Mouse (Mus musculus) midbrain, embryonic 16.5 days (tissue): ENCODE results near the gene Thada. TPM values are rescaled to one million over a fixed set of nuclear protein-coding genes. Genes with fewer than 3 reads are reported as not detected.

Experiments
- ATAC-seq: fragments of 200-750 bp; cut with Nextera tagmentation; 2 replicates; pipeline ENCODE4 v1.8.0; 2017; ENCODE audit warnings: moderate TSS enrichment
- H3K27ac ChIP-seq: fragments of 300-500 bp; sonication (generic); 2 replicates; pipeline ENCODE4 v1.5.1; 2014; ENCODE audit warnings: mild to moderate bottlenecking, low read length, mixed read lengths
- H3K27me3 ChIP-seq: fragments of 300-500 bp; sonication (generic); 2 replicates; pipeline ENCODE4 v1.6.1; 2014; ENCODE audit warnings: low read depth, low read length, mixed read lengths; ENCODE audit not compliant: control insufficient read depth, insufficient read depth
- H3K36me3 ChIP-seq: fragments of 300-500 bp; sonication (generic); 2 replicates; pipeline ENCODE4 v1.6.1; 2014; ENCODE audit warnings: mild to moderate bottlenecking, low read length, moderate library complexity, mixed read lengths; ENCODE audit not compliant: control insufficient read depth, insufficient read depth
- H3K4me1 ChIP-seq: fragments of 300-500 bp; sonication (generic); 2 replicates; pipeline ENCODE4 v1.6.1; 2014; ENCODE audit warnings: mild to moderate bottlenecking, low read length, mixed read lengths; ENCODE audit not compliant: control insufficient read depth, insufficient read depth
- H3K4me2 ChIP-seq: fragments of 300-500 bp; sonication (generic); 2 replicates; pipeline ENCODE4 v1.6.1; 2014; ENCODE audit warnings: mild to moderate bottlenecking, low read length, mixed read lengths
- H3K4me3 ChIP-seq: fragments of 300-500 bp; sonication (generic); 2 replicates; pipeline ENCODE4 v1.5.1; 2014; ENCODE audit warnings: low read depth, mild to moderate bottlenecking, low read length, moderate library complexity, mixed read lengths
- H3K9ac ChIP-seq: fragments of 300-500 bp; sonication (generic); 2 replicates; pipeline ENCODE4 v1.6.1; 2014; ENCODE audit warnings: low read depth, low read length, mixed read lengths
- H3K9me3 ChIP-seq: fragments of 300-500 bp; sonication (generic); replicated peaks from 2 replicates; pipeline ENCODE4 v1.6.1; 2014; ENCODE audit warnings: mild to moderate bottlenecking, low read length, mixed read lengths; ENCODE audit not compliant: control insufficient read depth, poor library complexity, severe bottlenecking
- WGBS: fragments of 180-500 bp; shearing (Covaris S2); extraction: QIAGEN DNeasy Blood & Tissue Kit; methylation state at CpG from one replicate; pipeline ENCODE4 v1.1.7; 2014; 5-methylcytosine and 5-hydroxymethylcytosine counted together
- polyA plus RNA-seq: library from polyadenylated mRNA; unstranded; fragments of >200 nt; fragmentation: Nextera tagmentation; extraction: Ambion mirVana; gene quantifications from 2 replicates; pipeline ENCODE4 v1.2.1, GENCODE M21; 2015

Gene Thada
- polyA plus RNA-seq, 1 experiment from 2014 or later: 6.5 TPM

- H3K9me3 ChIP-seq: no peaks in the 10 kb centered on the region
- peaks cover 5% of the 10 kb centered on the region for H3K36me3 ChIP-seq
- ATAC-seq: no peak
- 70% methylated on average over 2 of the region's 2 CpGs for WGBS
- H3K4me2 ChIP-seq: no peak overlapping the region
- no peaks in the 10 kb centered on the region for H3K4me1 ChIP-seq
- no peaks in the 10 kb centered on the region for H3K27me3 ChIP-seq
- no peak overlapping the region for H3K9ac ChIP-seq
- H3K4me3 ChIP-seq: no peak overlapping the region
- H3K27ac ChIP-seq: no peak overlapping the region
Measured at GRCm38 (mm10) chr17:84390026-84390425, 76.0 kb downstream of the Thada start.

- 95% methylated on average over 4 of the region's 4 CpGs for WGBS
- Histone ChIP-seq H3K4me3 (no peak overlapping the region), H3K4me2 (no peak overlapping the region), H3K4me1 (no peaks in the 10 kb centered on the region), H3K27me3 (no peaks in the 10 kb centered on the region), H3K9me3 (no peaks in the 10 kb centered on the region; the same call in 1 of the 2 replicates), H3K27ac (no peak overlapping the region), H3K36me3 (peaks cover 8% of the 10 kb centered on the region), H3K9ac (no peak overlapping the region)
- ATAC-seq: no peak
Measured at GRCm38 (mm10) chr17:84386176-84386575, 79.8 kb downstream of the Thada start.

- Histone ChIP-seq H3K4me3 (no peak overlapping the region), H3K36me3 (peaks cover 8% of the 10 kb centered on the region), H3K27ac (no peak overlapping the region), H3K9me3 (no peaks in the 10 kb centered on the region; the same call in 1 of the 2 replicates), H3K4me1 (no peaks in the 10 kb centered on the region), H3K4me2 (no peak overlapping the region), H3K27me3 (no peaks in the 10 kb centered on the region), H3K9ac (no peak overlapping the region)
- WGBS: 91% methylated on average over 6 of the region's 6 CpGs
- no peak for ATAC-seq
Measured at GRCm38 (mm10) chr17:84385696-84386095, 80.3 kb downstream of the Thada start.

GRCm38 (mm10) chr17:84384661-84385060 lies 81.3 kb downstream of the Thada start:
- Histone ChIP-seq H3K27ac (no peak overlapping the region), H3K36me3 (peaks cover 8% of the 10 kb centered on the region), H3K4me3 (no peak overlapping the region), H3K4me2 (no peak overlapping the region), H3K9ac (no peak overlapping the region), H3K4me1 (no peaks in the 10 kb centered on the region), H3K27me3 (no peaks in the 10 kb centered on the region), H3K9me3 (no peaks in the 10 kb centered on the region; the same call in 1 of the 2 replicates)
- no peak for ATAC-seq

GRCm38 (mm10) chr17:84380340-84380739 lies 85.7 kb downstream of the Thada start:
- peaks cover 5% of the 10 kb centered on the region; the same call in 1 of the 2 replicates for H3K36me3 ChIP-seq
- 95% methylated on average over 9 of the region's 9 CpGs for WGBS
- H3K4me3 ChIP-seq: no peak overlapping the region
- no peak overlapping the region for H3K27ac ChIP-seq
- no peak for ATAC-seq
- no peaks in the 10 kb centered on the region; the same call in 1 of the 2 replicates for H3K9me3 ChIP-seq
- H3K4me1 ChIP-seq: no peaks in the 10 kb centered on the region
- no peak overlapping the region for H3K4me2 ChIP-seq
- no peak overlapping the region for H3K9ac ChIP-seq
- no peaks in the 10 kb centered on the region for H3K27me3 ChIP-seq

GRCm38 (mm10) chr17:84376882-84377281 lies 89.1 kb downstream of the Thada start:
- Histone ChIP-seq H3K9me3 (no peaks in the 10 kb centered on the region), H3K4me2 (no peak overlapping the region), H3K27ac (no peak overlapping the region), H3K36me3 (no peaks in the 10 kb centered on the region), H3K27me3 (no peaks in the 10 kb centered on the region), H3K4me3 (no peak overlapping the region), H3K4me1 (no peaks in the 10 kb centered on the region), H3K9ac (no peak overlapping the region)
- WGBS: 97% methylated on average over 4 of the region's 4 CpGs
- ATAC-seq: no peak

GRCm38 (mm10) chr17:84372411-84373045 lies 93.5 kb downstream of the Thada start:
- Histone ChIP-seq H3K4me3 (no peak overlapping the region), H3K9ac (no peak overlapping the region), H3K4me1 (peaks cover 16% of the 10 kb centered on the region), H3K27me3 (no peaks in the 10 kb centered on the region), H3K27ac (no peak overlapping the region), H3K4me2 (no peak overlapping the region), H3K9me3 (no peaks in the 10 kb centered on the region), H3K36me3 (no peaks in the 10 kb centered on the region)
- no peak for ATAC-seq
- WGBS: 89% methylated on average over 6 of the region's 6 CpGs

- no peak for ATAC-seq
- peaks cover 25% of the 10 kb centered on the region for H3K4me1 ChIP-seq
- H3K9ac ChIP-seq: no peak overlapping the region
- no peak overlapping the region for H3K4me2 ChIP-seq
- 65% methylated on average over 5 of the region's 5 CpGs for WGBS
- H3K4me3 ChIP-seq: no peak overlapping the region
- H3K27me3 ChIP-seq: no peaks in the 10 kb centered on the region
- no peaks in the 10 kb centered on the region for H3K9me3 ChIP-seq
- no peak overlapping the region for H3K27ac ChIP-seq
- no peaks in the 10 kb centered on the region for H3K36me3 ChIP-seq
Measured at GRCm38 (mm10) chr17:84370385-84370784, 95.6 kb downstream of the Thada start.

GRCm38 (mm10) chr17:84369769-84370168 lies 96.2 kb downstream of the Thada start:
- Histone ChIP-seq H3K36me3 (no peaks in the 10 kb centered on the region), H3K9me3 (no peaks in the 10 kb centered on the region), H3K4me3 (no peak overlapping the region), H3K9ac (no peak overlapping the region), H3K4me1 (peaks cover 26% of the 10 kb centered on the region), H3K4me2 (no peak overlapping the region), H3K27ac (no peak overlapping the region), H3K27me3 (no peaks in the 10 kb centered on the region)
- no peak for ATAC-seq
- 73% methylated on average over 3 of the region's 3 CpGs for WGBS
